Mouse (Mus musculus): Measurements from ENCODE around the gene Ptov1. TPM values are rescaled to one million over a fixed set of nuclear protein-coding genes. Genes with fewer than 3 reads are reported as not detected.

Ptov1 gene
- total and polyA plus RNA-seq, 3 experiments = 46.4 to 168 TPM; not detected in 1

- peaks cover 25% of the 10 kb centered on the region for H3K79me2 ChIP-seq (ENCODE audit: control insufficient read depth, insufficient read depth, low read length, poor library complexity)
- TF ChIP-seq POLR2A (IDR thresholded peaks at IDR 0.05; ENCODE audit: control insufficient read depth in 1 of 2, insufficient read depth in 1 of 2, low read depth in 1 of 2, low read length in 2 of 2, poor library complexity in 1 of 2) = no peak
- TF ChIP-seq ZNF384 (IDR thresholded peaks at IDR 0.05; ENCODE audit: low read depth, low read length) = no peak
- no peak for TF ChIP-seq E2F4 (IDR thresholded peaks at IDR 0.05; ENCODE audit: borderline replicate concordance, low read depth, low read length)
- TF ChIP-seq JUND (IDR thresholded peaks at IDR 0.05; ENCODE audit: low read depth, low read length) = no peak
- no peak for TF ChIP-seq ELF1 (IDR thresholded peaks at IDR 0.05; ENCODE audit: low read depth, low read length)
- no peak for TF ChIP-seq ETS1 (IDR thresholded peaks at IDR 0.05; ENCODE audit: low read depth, low read length)
- no peak for TF ChIP-seq CTCF (IDR thresholded peaks at IDR 0.05 in 2 of 3, conservative IDR thresholded peaks at IDR 0.05 in 1 of 3; ENCODE audit: control insufficient read depth in 1 of 3, insufficient read depth in 1 of 3, low read depth in 2 of 3, low read length in 3 of 3, poor library complexity in 1 of 3, severe bottlenecking in 1 of 3)
- no peak for TF ChIP-seq TBP (IDR thresholded peaks at IDR 0.05; ENCODE audit: low read depth, low read length)
- no peak for TF ChIP-seq GATA1 (IDR thresholded peaks at IDR 0.05; ENCODE audit: low read depth, low read length)
- TF ChIP-seq HCFC1 (IDR thresholded peaks at IDR 0.05; ENCODE audit: low read depth, low read length) = no peak
- TF ChIP-seq CHD2 (IDR thresholded peaks at IDR 0.05; ENCODE audit: low read length) = no peak
- no peak for TF ChIP-seq USF2 (IDR thresholded peaks at IDR 0.05; ENCODE audit: borderline replicate concordance in 1 of 2, insufficient read depth in 1 of 2, low read depth in 1 of 2, low read length in 2 of 2)
- TF ChIP-seq RCOR1 (IDR thresholded peaks at IDR 0.05; ENCODE audit: low read depth, low read length) = no peak
- no peak for TF ChIP-seq KAT2A (conservative IDR thresholded peaks at IDR 0.05; ENCODE audit: low read depth, low read length)
- TF ChIP-seq ZMIZ1 (IDR thresholded peaks at IDR 0.05; ENCODE audit: low read depth, low read length) = no peak
- TF ChIP-seq CHD1 (IDR thresholded peaks at IDR 0.05; ENCODE audit: low read depth, low read length) = no peak
- no peaks in the 10 kb centered on the region for H3K27me3 ChIP-seq (ENCODE audit: control insufficient read depth in 1 of 2, insufficient read depth in 2 of 2, low read length in 2 of 2)
- H3K4me1 ChIP-seq (ENCODE audit: control insufficient read depth in 1 of 2, insufficient read depth in 2 of 2, low read length in 2 of 2) = peaks cover 0 to 22% of the 10 kb centered on the region in 2 experiments; a peak in 2 of 4 replicates
- no peak for DNase-seq (ENCODE audit: low read depth, low spot score)
- H3K9me3 ChIP-seq (replicated peaks; ENCODE audit: insufficient read depth, low read length) = no peaks in the 10 kb centered on the region
- H3K4me3 ChIP-seq (ENCODE audit: control insufficient read depth in 1 of 2, insufficient read depth in 1 of 2, low read depth in 2 of 2, low read length in 2 of 2) = no peak overlapping the region
- H3K9ac ChIP-seq (ENCODE audit: control insufficient read depth, low read depth, low read length, poor library complexity, severe bottlenecking) = no peak overlapping the region; the same call in 1 of the 2 replicates
- peaks cover 2 to 10% of the 10 kb centered on the region in 2 experiments; a peak in 3 of 4 replicates for H3K36me3 ChIP-seq (ENCODE audit: control insufficient read depth in 1 of 2, insufficient read depth in 2 of 2, low read length in 2 of 2)
- H3K27ac ChIP-seq (ENCODE audit: control insufficient read depth, low read depth, low read length) = no peak overlapping the region
Observed at GRCm38 (mm10) chr7:44890737-44891136, 21.1 kb upstream of the Ptov1 start.

DNA sequence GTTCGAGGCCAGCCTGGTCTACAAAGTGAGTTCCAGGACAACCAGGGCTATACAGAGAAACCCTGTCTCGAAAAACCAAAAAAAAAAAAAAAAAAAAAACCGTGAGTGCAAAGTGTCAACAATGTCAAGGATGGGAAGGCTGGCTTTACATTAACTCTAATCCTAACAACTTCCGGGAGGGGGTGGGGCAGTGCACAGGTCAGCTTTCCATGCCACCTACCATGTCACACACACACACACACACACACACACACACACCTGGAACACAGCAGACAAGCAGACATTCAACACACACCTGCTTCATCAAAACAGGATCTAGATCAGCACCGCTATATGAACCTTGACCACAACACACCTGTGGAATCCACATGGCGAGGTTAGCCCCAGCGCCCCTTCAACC, 20.6 kb upstream of the Ptov1 start:
- TF ChIP-seq KAT2A (conservative IDR thresholded peaks at IDR 0.05; ENCODE audit: low read depth, low read length) (no peak), POLR2AphosphoS5 (IDR thresholded peaks at IDR 0.05; ENCODE audit: borderline replicate concordance, low read depth, low read length) (no peak), MXI1 (IDR thresholded peaks at IDR 0.05; ENCODE audit: low read depth, low read length) (no peak), ELF1 (IDR thresholded peaks at IDR 0.05; ENCODE audit: low read depth, low read length) (no peak)
- no peak overlapping the region for H3K27ac ChIP-seq (ENCODE audit: control insufficient read depth, low read depth, low read length)

More for the DNA sequence above, 20.6 kb upstream of the Ptov1 start:
- DNase-seq (ENCODE audit: low read depth, low spot score) = no peak
- Histone ChIP-seq H3K9ac (ENCODE audit: control insufficient read depth, low read depth, low read length, poor library complexity, severe bottlenecking) (no peak overlapping the region), H3K79me2 (ENCODE audit: control insufficient read depth, insufficient read depth, low read length, poor library complexity) (peaks cover 25% of the 10 kb centered on the region), H3K27me3 (ENCODE audit: control insufficient read depth in 1 of 2, insufficient read depth in 2 of 2, low read length in 2 of 2) (no peaks in the 10 kb centered on the region), H3K9me3 (replicated peaks; ENCODE audit: insufficient read depth, low read length) (no peaks in the 10 kb centered on the region), H3K4me3 (ENCODE audit: control insufficient read depth in 1 of 2, insufficient read depth in 1 of 2, low read depth in 2 of 2, low read length in 2 of 2) (no peak overlapping the region), H3K4me1 (ENCODE audit: control insufficient read depth in 1 of 2, insufficient read depth in 2 of 2, low read length in 2 of 2) (peaks cover 0 to 19% of the 10 kb centered on the region in 2 experiments; a peak in 2 of 4 replicates), H3K36me3 (ENCODE audit: control insufficient read depth in 1 of 2, insufficient read depth in 2 of 2, low read length in 2 of 2) (peaks cover 2 to 7% of the 10 kb centered on the region in 2 experiments; a peak in 3 of 4 replicates)
